Mouse (Mus musculus) spleen, postnatal 10 days (tissue): ENCODE measurements at regions not wholly inside any gene's neighbourhood (a gene's known extent, or its start where the extent isn't known, plus 50 kb on each side); places are given as distances from the start of the nearest gene placed in this dataset.
"Not testable (repeated sequence)": the region's sequence is repeated elsewhere in the genome, so short reads cannot be mapped to it uniquely, and the experiment has no call there.

Source experiments
- DNase-seq, 2 experiments: peaks; one replicate each; pipeline ENCODE4 v3.0.0; 2021 to 2022; ENCODE audit warnings: low spot score in 2 of 2

- DNase-seq, result no peak
Measured at GRCm38 (mm10) chr10:15321480-15321879, 603.5 kb upstream of the Gje1 start.

GRCm38 (mm10) chr10:15317017-15317607 is 599.1 kb upstream of the Gje1 start:
- no peak for DNase-seq

DNA sequence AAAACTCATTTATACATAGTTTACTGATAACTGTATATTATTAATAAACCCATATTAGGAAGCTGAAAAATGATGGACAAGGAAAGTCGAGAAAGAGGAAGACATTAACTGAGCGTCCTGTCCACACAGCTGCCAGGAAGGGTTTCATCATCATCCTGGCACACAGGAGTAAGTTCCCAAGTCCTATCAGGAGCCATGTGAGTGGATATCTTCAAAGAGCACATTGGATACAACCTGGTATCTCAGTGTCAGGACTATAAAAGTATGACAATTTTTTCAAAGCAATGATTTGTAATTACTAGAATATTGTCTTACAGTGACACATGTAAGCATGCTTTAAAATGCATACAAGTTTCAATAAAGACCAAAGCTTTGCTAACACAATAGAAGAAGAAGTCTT is 592.6 kb upstream of the Gje1 start:
- DNase-seq, result no peak

DNA sequence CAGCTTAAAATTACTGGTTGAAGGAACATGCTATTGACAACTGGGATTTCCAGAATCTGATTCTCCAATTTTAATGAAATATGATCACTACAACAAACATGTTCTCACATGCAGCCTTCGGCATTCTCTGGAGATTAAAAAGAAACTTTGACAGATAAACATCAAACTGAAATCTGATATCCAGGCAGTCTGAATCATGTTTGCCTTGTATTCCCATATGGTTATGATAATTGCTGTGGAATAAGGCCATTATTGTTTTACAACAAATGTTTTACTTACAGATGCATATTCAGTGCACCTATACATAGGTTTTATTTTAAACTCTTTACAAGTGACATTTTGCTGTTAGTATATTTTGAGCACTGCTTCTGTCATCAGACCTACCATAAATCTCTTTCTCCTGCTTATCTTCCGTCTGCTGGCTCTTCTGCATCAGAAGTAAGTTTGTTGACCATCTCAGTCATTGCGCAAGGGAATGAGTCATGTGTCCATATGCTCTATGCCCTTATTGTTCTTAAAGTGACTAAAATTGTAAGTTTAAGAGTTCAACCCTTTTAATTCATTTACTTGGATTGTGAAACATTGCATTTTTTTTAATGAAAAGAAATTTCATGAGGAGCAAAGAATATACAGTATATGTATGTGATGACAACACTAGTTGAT is 587.9 kb upstream of the Gje1 start:
- no peak for DNase-seq

DNA sequence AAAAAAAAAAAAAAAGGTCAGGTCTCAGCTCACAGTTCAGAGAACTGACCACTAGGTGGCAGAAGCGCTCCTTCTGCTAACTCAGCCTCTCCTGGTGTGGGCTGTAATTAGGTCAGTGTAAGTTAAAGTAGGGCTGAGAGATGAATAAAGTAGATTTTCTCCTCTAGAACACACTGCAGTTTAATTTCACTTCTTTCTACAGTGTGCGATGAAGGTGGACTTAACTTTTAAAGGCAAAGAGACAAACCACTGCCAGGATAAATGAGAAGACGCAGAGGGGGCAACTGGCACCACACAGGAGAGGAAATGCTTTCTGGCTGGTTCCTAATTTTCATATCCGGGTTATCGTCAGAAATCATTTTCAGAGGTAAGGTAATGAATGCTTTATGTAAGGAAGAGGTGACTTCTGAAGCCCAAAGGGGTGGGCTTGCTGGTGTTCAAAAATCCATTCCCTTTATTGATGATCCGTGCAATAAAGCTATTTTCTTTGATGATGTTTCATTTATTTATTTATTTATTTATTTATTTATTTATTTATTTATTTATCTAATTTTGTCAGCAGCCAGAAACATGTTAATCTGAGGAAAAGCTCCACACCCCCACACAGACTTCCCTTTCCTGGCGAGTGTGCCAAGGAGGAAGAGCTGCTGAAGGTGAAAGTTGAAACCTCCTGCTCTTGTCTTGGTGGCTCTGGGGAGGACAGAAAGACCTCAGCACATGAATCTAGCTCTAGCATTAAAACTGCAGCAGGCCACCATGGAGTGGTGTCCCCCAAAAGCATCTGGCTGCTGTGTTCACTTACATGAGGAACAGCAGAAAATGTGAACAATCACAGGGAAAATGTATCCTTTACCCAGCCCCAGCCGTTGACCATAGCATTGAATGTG is 582.4 kb upstream of the Gje1 start:
- peak; percentile 18 to 74 for DNase-seq

DNA sequence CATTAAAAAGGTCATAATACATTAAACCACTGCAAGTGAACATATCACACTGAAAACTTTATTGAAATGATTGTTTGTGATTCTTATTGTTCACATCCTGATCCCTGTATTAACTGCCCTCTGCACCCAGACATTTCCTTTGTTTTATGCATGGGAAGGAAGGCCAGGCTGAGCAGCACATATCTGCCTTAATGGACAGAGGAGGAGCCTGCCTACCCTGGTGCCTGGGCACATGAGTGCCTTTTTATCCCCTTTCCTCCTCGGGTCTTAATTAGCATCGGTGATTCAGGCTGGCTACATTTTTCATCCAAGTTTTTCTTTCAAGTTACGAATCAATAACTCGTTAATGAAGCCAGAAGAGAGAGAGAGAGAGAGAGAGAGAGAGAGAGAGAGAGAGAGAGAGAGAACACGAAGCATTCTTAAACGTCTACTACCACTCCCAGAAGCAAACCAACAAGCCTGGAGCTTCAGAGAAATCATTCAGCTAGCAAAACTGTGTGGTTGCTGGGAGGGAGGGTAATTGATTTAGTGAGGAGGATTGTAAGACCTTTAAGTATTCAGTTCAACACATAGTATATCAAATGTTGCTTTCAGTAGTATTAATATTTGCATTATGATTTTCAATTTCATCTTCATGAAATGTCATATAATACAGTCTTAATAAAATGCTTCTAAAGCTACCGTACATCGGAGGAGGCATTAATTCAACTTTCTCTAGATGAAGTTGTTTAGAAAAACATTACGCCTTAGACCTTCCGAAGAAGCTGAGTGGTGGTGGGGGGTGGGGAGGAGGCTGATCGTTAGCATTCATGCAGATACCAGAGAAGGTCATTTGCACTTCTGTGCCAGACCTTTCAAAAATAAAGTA is 581.6 kb upstream of the Gje1 start:
- DNase-seq, result no peak

DNA sequence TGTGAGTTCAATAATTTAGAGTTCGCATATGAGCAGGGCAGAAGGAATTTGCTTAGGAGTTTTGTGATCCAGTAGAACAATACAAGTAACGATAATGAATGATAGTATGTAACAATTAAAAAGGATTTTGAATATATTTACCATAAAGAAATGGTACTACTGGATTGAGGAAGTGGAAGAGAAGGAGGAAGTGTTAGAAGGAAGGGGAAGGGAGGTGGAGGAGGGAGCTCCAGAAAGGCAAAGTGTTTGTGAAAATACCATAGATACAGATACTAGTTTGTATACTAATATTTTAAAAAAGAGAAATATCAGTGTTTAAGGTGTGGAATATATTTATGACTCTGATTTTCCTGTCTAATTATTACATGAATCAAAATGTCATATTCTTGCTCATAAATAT is 579.2 kb upstream of the Gje1 start:
- no peak for DNase-seq

DNA sequence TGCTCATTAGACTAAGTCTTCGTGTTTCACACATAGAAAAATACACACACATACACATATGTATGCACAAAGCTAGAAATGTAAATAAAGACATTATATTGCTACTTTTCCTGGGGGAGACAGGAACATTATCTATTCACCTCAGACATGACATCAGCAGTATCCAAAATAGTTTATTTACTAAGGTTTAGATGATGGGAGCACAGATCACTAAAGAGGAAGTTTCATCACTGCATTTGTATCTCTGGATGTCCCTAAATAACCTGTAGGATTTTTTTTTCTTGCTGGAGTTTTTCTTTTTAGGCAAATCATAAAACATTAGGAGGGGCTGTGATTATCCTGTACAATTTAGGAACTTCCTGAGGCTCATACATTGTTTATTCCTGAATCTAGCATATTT is 576.1 kb upstream of the Gje1 start:
- DNase-seq, result no peak

DNA sequence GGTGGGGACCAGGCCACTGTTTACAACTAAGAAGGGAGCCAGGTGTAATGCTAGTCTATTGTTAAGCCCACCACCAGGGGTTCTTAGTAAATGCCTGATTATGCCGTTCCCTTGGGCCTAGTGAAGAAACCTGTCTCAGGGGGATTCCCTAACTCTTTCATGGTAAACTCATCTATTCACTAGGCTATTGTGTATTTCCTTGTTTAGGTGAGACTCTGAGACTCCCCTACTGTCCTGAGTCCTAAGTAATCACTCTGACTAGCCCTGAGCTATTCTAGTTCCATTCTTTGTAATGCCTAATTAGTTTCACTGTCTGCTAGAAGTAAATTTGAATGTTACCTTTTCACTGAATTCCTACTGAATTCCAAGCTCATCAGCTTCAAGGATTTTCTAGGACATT is 545.3 kb upstream of the Gje1 start:
- not testable (repeated sequence) for DNase-seq

DNA sequence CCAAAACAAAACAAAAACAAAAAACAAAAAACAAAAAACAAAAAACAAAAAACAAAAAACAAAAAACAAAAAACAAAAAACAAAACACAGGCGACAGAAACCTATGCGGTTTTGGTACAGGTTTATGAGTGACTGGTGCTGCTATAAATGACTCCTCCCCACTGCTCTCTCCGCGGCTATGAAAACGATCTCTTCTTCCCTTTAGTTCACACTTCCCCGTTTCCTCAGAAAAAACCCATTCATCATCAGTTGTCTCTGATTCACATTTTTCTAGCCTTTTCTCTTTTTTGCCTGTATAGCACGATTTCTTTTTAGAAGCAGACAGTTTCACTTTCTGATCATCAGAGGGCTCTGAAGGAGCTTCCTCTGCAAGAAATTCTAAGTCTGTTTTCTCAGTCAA is 544.3 kb upstream of the Gje1 start:
- not testable (repeated sequence) for DNase-seq

DNA sequence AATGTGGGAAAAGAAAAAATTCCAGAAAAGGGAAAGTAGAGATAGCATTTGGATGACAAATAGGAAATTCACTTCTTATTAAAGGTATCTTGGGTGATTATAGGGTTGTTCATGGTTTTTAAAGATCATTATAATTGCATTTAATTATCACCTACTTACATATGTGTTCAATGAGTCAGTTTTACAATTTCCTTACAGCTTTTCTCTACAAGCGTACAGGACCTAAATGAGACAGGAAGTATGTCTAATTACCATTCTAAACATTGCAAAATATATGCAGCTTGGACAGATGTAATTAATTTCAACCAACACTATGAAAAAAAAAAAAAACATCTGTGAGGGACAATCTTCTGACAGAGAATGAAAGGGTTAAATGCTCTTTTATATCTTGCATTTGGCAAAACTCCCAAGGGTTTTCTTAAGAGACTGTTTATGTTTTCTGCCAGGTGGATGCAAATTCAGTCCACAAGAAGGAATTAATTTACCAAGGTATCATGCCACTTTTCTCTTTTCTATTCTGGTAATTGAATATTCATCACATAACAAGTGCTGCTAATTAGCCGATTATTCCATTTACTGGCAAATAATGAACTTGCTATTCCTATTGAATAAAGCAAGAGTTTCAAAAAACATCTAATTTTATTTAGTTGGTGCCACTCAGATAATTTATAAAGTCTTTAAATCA is 531.5 kb upstream of the Gje1 start:
- no peak for DNase-seq

DNA sequence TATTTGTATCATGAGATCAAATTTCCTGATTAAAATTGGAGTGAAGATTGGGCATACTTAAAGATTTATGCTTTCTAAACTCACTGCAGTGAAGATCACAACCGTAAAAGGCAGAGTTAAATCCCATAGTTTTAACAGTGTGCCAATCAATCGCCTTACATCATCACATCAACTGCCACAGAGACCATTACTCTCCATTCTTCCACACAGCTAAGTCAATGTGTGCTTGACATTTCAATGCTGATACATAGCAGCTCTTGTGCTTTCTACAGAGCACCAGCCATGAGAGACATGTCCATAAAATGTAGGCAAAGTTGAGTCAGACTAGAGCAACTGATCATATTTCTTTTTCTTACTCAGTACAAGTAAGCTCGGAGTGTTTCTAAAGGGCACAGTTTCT is 530.9 kb upstream of the Gje1 start:
- DNase-seq, result no peak

DNA sequence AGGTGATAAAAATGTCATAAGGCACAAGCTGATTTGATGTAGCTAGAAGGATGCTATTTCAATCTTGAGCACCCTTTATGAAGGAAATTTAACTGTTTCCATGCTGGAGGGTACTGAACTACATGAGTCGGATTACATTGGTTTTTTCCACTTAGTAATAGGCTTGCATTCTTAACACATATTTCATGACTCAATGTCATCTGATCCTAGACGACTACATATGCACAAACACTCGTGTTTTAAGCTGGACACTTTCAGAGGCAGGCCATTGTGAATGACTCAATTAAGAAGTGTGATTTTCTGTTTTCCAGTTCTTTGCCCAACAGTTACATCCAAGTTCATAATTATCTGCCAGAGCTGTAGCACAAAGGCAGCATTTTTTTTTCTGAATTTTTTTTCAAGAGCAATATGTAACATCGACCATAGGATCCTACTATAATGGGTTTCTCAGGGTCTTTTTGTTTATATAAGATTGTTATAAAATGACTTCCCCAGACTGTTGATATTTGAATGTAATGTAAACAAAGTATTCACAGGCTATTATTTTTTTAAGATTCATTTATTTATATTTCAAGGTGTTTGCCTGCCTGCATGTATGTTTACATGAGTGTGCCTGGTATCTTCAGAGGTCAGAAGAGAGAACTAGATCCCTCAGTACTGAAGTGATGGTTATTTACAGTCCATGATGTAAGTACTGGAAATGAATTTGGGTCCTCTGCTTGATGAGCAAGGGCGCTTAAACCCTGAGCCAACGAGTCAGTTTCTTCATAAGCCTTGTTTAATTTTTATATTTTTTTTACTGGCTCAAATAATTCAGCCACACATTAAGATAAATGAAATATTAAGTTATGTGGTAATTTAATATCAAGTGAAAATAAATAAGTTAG is 526.6 kb upstream of the Gje1 start:
- no peak for DNase-seq

- DNase-seq, result no peak
Measured at GRCm38 (mm10) chr10:15243460-15243859, 525.4 kb upstream of the Gje1 start.

DNA sequence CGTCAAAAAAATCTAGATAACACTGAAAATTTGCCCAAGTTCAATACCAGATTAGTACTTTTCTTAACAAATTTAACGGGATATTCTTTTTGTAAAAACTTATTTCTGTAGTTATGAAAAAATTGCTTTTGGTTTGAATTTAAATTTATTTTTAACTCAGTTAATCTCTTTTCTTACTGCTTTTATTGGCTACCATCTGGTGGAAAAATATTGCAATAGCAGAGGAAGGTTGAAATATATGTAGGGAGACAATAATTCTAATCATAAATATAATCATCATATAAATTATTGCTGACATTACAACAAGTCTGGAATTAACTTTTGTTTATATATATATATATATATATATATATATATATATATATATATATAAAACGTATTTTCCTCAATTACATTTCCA is 500.9 kb upstream of the Gje1 start:
- DNase-seq, result no peak

DNA sequence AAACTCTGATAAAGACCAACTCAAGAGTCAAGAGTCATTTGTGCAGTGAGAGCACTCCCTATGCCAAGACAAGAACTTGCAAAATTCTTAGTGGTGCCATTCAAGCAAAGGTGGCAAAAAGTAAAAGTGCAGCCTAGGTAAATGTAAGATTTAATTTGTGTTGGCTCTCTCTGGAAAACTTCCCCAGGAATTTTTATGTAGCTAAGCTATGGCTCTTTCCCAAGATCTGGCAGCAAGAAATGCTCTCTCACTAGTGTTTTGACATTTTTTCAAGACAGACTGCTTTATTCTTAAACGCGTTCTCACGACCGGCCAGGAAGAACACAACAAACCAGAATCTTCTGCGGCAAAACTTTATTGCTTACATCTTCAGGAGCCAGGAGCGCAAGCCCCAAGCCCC is 461.6 kb upstream of the Gje1 start:
- no peak for DNase-seq

- DNase-seq, result no peak
Measured at GRCm38 (mm10) chr10:15174421-15174820, 456.4 kb upstream of the Gje1 start.

DNA sequence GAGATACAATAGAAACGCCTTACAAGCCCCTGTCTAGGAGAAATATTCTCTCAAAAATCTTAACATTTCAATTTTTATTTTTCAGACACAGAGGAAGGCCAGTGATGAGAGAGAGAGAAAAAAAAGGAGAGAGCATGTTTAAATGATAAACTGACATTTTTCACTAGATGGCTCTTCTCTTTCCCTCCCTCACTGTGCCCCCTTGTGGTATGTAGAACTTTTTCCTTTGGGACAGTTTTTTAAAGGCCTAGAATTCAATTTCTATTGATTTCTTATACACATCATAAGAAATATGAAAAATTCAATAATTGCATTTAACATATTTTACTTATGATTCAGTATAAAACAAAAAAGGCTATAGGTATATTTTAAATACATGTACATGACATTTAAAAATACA is 454.5 kb upstream of the Gje1 start:
- DNase-seq, result no peak

GRCm38 (mm10) chr10:15140703-15141102 is 422.7 kb upstream of the Gje1 start:
- DNase-seq, result no peak
